Mouse (Mus musculus): ENCODE measurements around the gene Cbll1. TPM values are rescaled to one million over a fixed set of nuclear protein-coding genes. Genes with fewer than 3 reads are reported as not detected.
"Not testable (repeated sequence)": the region's sequence is repeated elsewhere in the genome, so short reads cannot be mapped to it uniquely, and the experiment has no call there.

The Cbll1 gene
- polyA plus RNA-seq, 1 experiment from 2014 or later, result 18.7 TPM

DNA sequence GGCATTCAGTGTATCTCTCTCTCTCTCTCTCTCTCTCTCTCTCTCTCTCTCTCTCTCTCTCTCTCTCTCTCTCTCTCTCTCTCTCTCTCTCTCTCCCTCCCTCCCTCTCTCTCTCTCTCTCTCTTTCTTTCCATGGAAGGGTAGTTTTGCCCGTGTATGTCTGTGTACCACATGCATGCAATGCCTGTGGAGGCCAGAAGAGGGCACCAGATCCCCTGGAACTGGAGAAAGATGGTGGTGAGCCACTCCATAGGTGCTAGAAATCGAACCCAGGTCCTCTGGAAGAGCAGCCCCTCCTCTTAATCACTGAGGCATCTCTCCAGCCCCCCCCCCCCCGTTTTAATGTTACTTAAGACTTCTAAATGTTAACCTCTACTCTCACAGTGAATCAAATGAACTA lies 39.1 kb downstream of the Cbll1 start:
- not testable (repeated sequence) for DNase-seq (ENCODE audit: low spot score); H3K36me3 ChIP-seq; H3K4me3 ChIP-seq; H3K27me3 ChIP-seq (ENCODE audit: low read depth, poor library complexity, severe bottlenecking); H3K9me3 ChIP-seq (replicated peaks); H3K27ac ChIP-seq; H3K4me1 ChIP-seq
- WGBS, result 50% methylated on average over 3 of the region's 3 CpGs

DNA sequence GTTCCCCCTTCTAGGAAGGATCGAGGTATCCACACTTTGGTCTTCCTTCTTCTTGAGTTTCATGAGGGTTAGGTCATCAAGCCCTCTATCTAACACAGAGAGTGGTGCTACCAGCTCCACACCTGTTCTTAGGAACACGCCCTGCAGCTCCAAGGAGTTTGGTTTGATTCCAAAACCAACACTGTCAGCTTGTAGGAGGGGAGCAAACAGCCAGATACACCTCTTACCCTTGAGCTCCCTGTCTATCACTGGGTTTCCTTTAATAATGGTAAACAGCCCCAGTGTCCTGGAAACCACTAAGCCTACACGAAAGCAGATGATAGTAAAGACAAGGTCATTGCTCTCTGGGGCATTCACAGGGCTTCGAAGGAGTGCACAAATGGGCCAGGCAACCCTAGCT lies 40.9 kb downstream of the Cbll1 start:
- Histone ChIP-seq H3K36me3 (no peaks in the 10 kb centered on the region), H3K4me3 (no peak overlapping the region), H3K4me1 (no peaks in the 10 kb centered on the region), H3K9me3 (replicated peaks) (no peaks in the 10 kb centered on the region), H3K27ac (no peak overlapping the region), H3K27me3 (ENCODE audit: low read depth, poor library complexity, severe bottlenecking) (no peaks in the 10 kb centered on the region)
- 80% methylated on average over 4 of the region's 4 CpGs for WGBS
- DNase-seq (ENCODE audit: low spot score), result no peak

DNA sequence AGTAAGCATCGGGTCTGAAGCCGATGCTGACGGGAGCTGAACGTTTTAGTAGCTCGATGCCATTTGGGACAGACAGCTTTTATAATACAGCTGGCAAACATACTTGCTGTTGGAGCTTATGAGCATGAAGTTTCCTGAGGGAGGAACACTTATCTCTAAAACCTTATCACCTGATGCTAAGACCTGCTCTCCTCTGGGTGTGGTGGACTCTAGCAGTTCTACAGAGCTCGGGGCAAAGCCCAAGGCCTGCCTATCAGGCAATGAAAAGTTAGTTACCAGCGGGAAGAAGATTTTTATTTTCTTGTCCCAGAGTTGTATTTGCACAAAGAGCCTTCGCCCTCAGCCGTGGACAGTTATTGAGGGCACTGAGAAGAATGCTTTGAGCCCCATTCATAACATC lies 43.1 kb downstream of the Cbll1 start:
- no peaks in the 10 kb centered on the region for H3K27me3 ChIP-seq (ENCODE audit: low read depth, poor library complexity, severe bottlenecking)
- no peak overlapping the region for H3K4me3 ChIP-seq
- no peaks in the 10 kb centered on the region for H3K9me3 ChIP-seq (replicated peaks)
- no peak overlapping the region for H3K27ac ChIP-seq
- H3K36me3 ChIP-seq, result no peaks in the 10 kb centered on the region
- DNase-seq (ENCODE audit: low spot score), result no peak
- no peaks in the 10 kb centered on the region for H3K4me1 ChIP-seq
- 93% methylated on average over 9 of the region's 9 CpGs for WGBS

DNA sequence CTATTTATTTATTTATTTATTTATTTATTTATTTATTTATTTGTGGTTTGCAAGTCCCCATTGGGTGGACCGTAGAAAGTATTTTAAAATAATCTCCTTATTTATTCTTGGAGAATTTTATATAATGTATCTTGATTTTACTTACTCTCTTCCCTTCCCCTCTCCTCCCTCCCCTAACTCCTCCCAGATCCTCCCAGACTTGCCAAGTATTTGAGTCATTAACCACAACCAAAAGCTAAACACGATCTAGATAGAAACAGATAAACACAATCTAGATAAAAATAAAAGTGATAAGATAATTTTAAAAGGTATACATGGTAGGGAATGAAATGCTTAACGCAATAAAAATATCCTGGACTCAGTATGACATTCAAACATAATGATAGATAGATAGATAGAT lies 50.1 kb downstream of the Cbll1 start:
- no peak for DNase-seq (ENCODE audit: low spot score)
- Histone ChIP-seq H3K27ac (no peak overlapping the region), H3K9me3 (replicated peaks) (no peaks in the 10 kb centered on the region), H3K36me3 (no peaks in the 10 kb centered on the region), H3K27me3 (ENCODE audit: low read depth, poor library complexity, severe bottlenecking) (no peaks in the 10 kb centered on the region), H3K4me1 (peaks cover 11% of the 10 kb centered on the region), H3K4me3 (no peak overlapping the region)
- 88% methylated on average over 3 of the region's 3 CpGs for WGBS

GRCm38 (mm10) chr12:31444827-31445226 lies 54.6 kb downstream of the Cbll1 start:
- no peak for DNase-seq (ENCODE audit: low spot score)
- 82% methylated on average over 6 of the region's 6 CpGs for WGBS

DNA sequence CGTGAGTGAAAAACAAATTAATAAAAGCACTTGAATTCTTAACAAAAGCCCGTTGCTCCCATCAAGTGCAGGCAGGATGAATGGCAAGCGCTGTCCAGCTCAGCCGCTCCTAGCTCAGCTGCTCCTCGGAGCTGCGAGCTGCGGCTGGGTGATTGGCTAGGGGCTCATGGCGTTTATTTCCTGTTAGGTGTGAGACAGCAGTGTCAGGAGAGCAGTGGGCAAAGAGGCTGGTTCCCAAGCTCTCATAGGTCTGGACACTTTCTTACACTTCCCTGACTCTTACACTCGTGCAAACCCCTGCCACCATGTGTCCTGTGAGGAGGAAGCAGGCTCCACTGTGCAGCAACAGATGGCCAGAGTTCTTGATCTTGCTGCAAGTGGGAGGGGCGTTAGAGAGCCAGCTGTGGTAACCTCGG lies 55.3 kb downstream of the Cbll1 start:
- peak; percentile 82 for DNase-seq (ENCODE audit: low spot score)
- Histone ChIP-seq H3K9me3 (replicated peaks) (no peaks in the 10 kb centered on the region), H3K4me3 (peak overlapping the region; percentile 35), H3K4me1 (peaks cover 27% of the 10 kb centered on the region), H3K27ac (peak overlapping the region; percentile 50; the same call in 1 of the 2 replicates), H3K27me3 (ENCODE audit: low read depth, poor library complexity, severe bottlenecking) (peaks cover 4% of the 10 kb centered on the region; the same call in 1 of the 2 replicates), H3K36me3 (no peaks in the 10 kb centered on the region)
- WGBS, result under 1% methylated on average over 11 of the region's 11 CpGs

More at GRCm38 (mm10) chr12:31444827-31445226, 54.6 kb downstream of the Cbll1 start:
- H3K27ac ChIP-seq, result no peak overlapping the region
- H3K27me3 ChIP-seq (ENCODE audit: low read depth, poor library complexity, severe bottlenecking), result peaks cover 4% of the 10 kb centered on the region; the same call in 1 of the 2 replicates
- H3K4me3 ChIP-seq, result no peak overlapping the region
- H3K4me1 ChIP-seq, result peaks cover 27% of the 10 kb centered on the region
- H3K9me3 ChIP-seq (replicated peaks), result no peaks in the 10 kb centered on the region
- no peaks in the 10 kb centered on the region for H3K36me3 ChIP-seq

DNA sequence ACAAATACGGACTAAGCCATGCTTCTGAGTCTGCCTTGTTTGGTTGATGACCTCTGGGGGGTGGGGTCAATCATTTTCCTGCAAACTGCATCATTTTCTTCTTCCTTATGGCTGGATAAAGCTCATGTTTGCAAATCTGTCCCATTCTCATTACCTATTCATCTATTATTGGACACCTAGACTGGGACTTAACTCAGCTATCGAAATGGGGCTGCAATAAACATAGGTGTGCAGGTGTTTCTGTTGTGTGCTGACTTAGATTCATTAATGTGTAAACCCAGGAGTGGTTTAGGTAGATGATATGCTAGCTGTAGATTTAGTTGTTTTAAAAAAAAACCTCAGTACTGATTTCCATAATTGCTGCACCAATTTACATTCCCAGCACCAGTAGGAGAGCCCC lies 59.8 kb downstream of the Cbll1 start:
- no peak for DNase-seq (ENCODE audit: low spot score)
- peaks cover 19% of the 10 kb centered on the region for H3K4me1 ChIP-seq
- 77% methylated on average over 2 of the region's 2 CpGs for WGBS
- no peak overlapping the region for H3K27ac ChIP-seq
- H3K4me3 ChIP-seq, result no peak overlapping the region
- H3K27me3 ChIP-seq (ENCODE audit: low read depth, poor library complexity, severe bottlenecking), result peaks cover 4% of the 10 kb centered on the region; the same call in 1 of the 2 replicates
- no peaks in the 10 kb centered on the region for H3K9me3 ChIP-seq (replicated peaks)
- no peaks in the 10 kb centered on the region for H3K36me3 ChIP-seq

- H3K4me3 ChIP-seq, result no peak overlapping the region
- DNase-seq (ENCODE audit: low spot score), result no peak
- peaks cover under 1% of the 10 kb centered on the region; the same call in 1 of the 2 replicates for H3K27me3 ChIP-seq (ENCODE audit: low read depth, poor library complexity, severe bottlenecking)
- no peaks in the 10 kb centered on the region for H3K36me3 ChIP-seq
- WGBS, result 73% methylated on average over 6 of the region's 6 CpGs
- no peaks in the 10 kb centered on the region for H3K9me3 ChIP-seq (replicated peaks)
- no peak overlapping the region for H3K27ac ChIP-seq
- peaks cover 1% of the 10 kb centered on the region for H3K4me1 ChIP-seq
Measured at GRCm38 (mm10) chr12:31437791-31438190, 61.6 kb downstream of the Cbll1 start.

Other genes with a start within 250 kb of the Cbll1 start
- 40.5 and 44.6 TPM in 2 replicates for gene Lamb1, start 234.4 kb downstream of the Cbll1 start, polyA plus RNA-seq (2016; fragmentation: Nextera tagmentation; extraction: Ambion mirVana)
- gene Dld, start 148.2 kb downstream of the Cbll1 start, polyA plus RNA-seq (2016; fragmentation: Nextera tagmentation; extraction: Ambion mirVana), result 129 and 155 TPM in 2 replicates
- gene Slc26a3, start 108.7 kb downstream of the Cbll1 start, polyA plus RNA-seq (2016; fragmentation: Nextera tagmentation; extraction: Ambion mirVana), result not detected in 2 replicates
- 0.05 and 0.15 TPM in 2 replicates for gene Slc26a4, start 60.4 kb upstream of the Cbll1 start, polyA plus RNA-seq (2016; fragmentation: Nextera tagmentation; extraction: Ambion mirVana)
- 32.8 and 33.0 TPM in 2 replicates for gene Bcap29, start 135.0 kb upstream of the Cbll1 start, polyA plus RNA-seq (2016; fragmentation: Nextera tagmentation; extraction: Ambion mirVana)
- 11.8 and 12.0 TPM in 2 replicates for gene Dus4l, start 155.2 kb upstream of the Cbll1 start, polyA plus RNA-seq (2016; fragmentation: Nextera tagmentation; extraction: Ambion mirVana)
- gene Cog5, start 155.3 kb upstream of the Cbll1 start, polyA plus RNA-seq (2016; fragmentation: Nextera tagmentation; extraction: Ambion mirVana), result 22.7 and 29.7 TPM in 2 replicates
- 0.38 and 0.59 TPM in 2 replicates for gene Gpr22, start 214.3 kb upstream of the Cbll1 start, polyA plus RNA-seq (2016; fragmentation: Nextera tagmentation; extraction: Ambion mirVana)